8 mouse cellular contexts compared by ENCODE assay signal in the genomic region with DNA sequence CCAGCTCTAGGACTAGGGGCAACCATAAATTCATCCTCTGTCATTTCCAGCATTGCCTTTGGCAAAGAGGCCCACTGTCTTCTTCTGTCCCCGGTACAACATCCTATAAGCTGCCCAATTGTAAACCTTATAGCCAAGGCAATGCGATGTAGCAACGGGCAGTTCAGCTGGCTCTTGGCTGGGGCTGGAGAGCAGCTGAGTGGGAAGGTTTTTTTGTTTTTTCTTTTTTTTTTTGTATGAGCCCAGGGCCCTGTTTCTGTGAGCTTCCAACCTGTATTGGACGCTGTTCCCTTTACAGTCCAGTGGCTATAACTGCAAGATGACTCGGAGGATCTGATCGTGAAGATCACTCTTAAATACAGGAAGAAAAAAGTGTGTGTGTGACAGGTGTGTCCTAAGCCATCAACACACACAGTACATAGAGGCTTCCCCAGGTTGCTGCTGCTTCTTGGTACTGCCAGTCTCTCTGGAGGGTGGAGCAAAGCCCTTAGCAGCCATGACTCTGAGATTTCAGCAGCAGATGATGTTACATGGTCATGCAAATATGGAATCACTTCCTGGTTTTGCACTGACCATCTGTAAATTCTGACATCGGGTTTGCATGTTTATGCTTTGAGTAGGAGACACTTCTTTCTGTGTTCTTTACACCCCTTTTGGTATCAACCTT. TPM values are rescaled to one million over a fixed set of nuclear protein-coding genes. Genes with fewer than 3 reads are reported as not detected.
A peak's percentile ranks its signal among the peaks of the same experiment; 100 is the strongest.
DNase-seq lines count a peak whose midpoint lies in the region; ATAC-seq and TF ChIP-seq lines count a peak whose summit lies in the region.

No protein-coding gene starts in this region.

- 43% methylated on average over 7 of the region's 7 CpGs for WGBS in limb, embryonic 11.5 days

- peak; percentile 21 for ATAC-seq in limb, embryonic 11.5 days (ENCODE audit: insufficient number of reproducible peaks, low FRiP score, low TSS enrichment, low read depth)

- DNase-seq in embryo, embryonic 11 days, result peak; percentile 7
- DNase-seq in embryo, embryonic 10.5 days (ENCODE audit: low spot score), result no peak
- DNase-seq in right cerebral cortex, postnatal 14 days, result peak; percentile 10
- DNase-seq in right cerebral cortex, postnatal 25 days, result no peak
- no peak for DNase-seq in limb, embryonic 11.5 days (ENCODE audit: low spot score)
- DNase-seq in urinary bladder, adult 18-20 months (ENCODE audit: low spot score in 2 of 2), result no peak

- no peaks in the 10 kb centered on the region for H3K9me3 ChIP-seq in limb, embryonic 11.5 days (ENCODE audit: control insufficient read depth, low read length)

- H3K79me2 ChIP-seq in myocyte (ENCODE audit: control insufficient read depth, insufficient read depth), result no peaks in the 10 kb centered on the region

- H3ac ChIP-seq in myocyte (ENCODE audit: control insufficient read depth, insufficient read length), result peak overlapping the region; percentile 43

- peak overlapping the region; percentile 90 for H3K9ac ChIP-seq in limb, embryonic 11.5 days (ENCODE audit: low read length)

- TF ChIP-seq CTCF in embryonic fibroblast, embryonic 13.5 days (IDR thresholded peaks at IDR 0.05; ENCODE audit: borderline replicate concordance, insufficient read depth, low read length), result no peak

- H3K4me1 ChIP-seq in embryonic fibroblast, embryonic 13.5 days (ENCODE audit: control insufficient read depth, insufficient read depth, low read length), result peaks cover 2% of the 10 kb centered on the region; the same call in 1 of the 2 replicates
- H3K4me1 ChIP-seq in limb, embryonic 11.5 days (ENCODE audit: control insufficient read depth, insufficient read depth, low read length), result 0 out of 2 replicates have a peak, but pooled peaks cover 2% of the 10 kb centered on the region

- H3K27me3 ChIP-seq in limb, embryonic 11.5 days (ENCODE audit: control insufficient read depth, insufficient read depth, low read length), result no peaks in the 10 kb centered on the region
- no peaks in the 10 kb centered on the region for H3K27me3 ChIP-seq in myocyte (ENCODE audit: control insufficient read depth, insufficient read depth, insufficient read length)

- peak overlapping the region; percentile 95 for H3K4me3 ChIP-seq in embryonic fibroblast, embryonic 13.5 days (ENCODE audit: insufficient read depth, low read length)
- H3K4me3 ChIP-seq in limb, embryonic 11.5 days (ENCODE audit: low read depth, low read length), result peak overlapping the region; percentile 78
- peak overlapping the region; percentile 40 for H3K4me3 ChIP-seq in myocyte

- peak overlapping the region; percentile 19; the same call in 1 of the 2 replicates for H3K27ac ChIP-seq in embryonic fibroblast, embryonic 13.5 days (ENCODE audit: insufficient read depth, low read length)
- peak overlapping the region; percentile 92 for H3K27ac ChIP-seq in limb, embryonic 11.5 days (replicated peaks; ENCODE audit: low read depth, low read length)

- TF ChIP-seq POLR2A in embryonic fibroblast, embryonic 13.5 days (IDR thresholded peaks at IDR 0.05; ENCODE audit: low read depth, low read length), result no peak
- TF ChIP-seq POLR2A in myocyte (IDR thresholded peaks at IDR 0.05; ENCODE audit: insufficient read length, low read depth), result no peak

- no peaks in the 10 kb centered on the region for H3K36me3 ChIP-seq in limb, embryonic 11.5 days (ENCODE audit: control insufficient read depth, insufficient read depth, low read length)
- H3K36me3 ChIP-seq in myocyte (ENCODE audit: control insufficient read depth, insufficient read depth), result no peaks in the 10 kb centered on the region

- peak overlapping the region; percentile 67 for H3K4me2 ChIP-seq in limb, embryonic 11.5 days (ENCODE audit: low read depth, severe bottlenecking)
- H3K4me2 ChIP-seq in myocyte (ENCODE audit: low read depth), result peak overlapping the region; percentile 76

TF ChIP-seq in myocyte, 11 proteins besides CTCF, POLR2A, EP300 and RAD21:
- TF ChIP-seq SRF (IDR thresholded peaks at IDR 0.05; ENCODE audit: control insufficient read depth, insufficient read length, low read depth) (no peak), MYOG (IDR thresholded peaks at IDR 0.05; ENCODE audit: control insufficient read depth in 1 of 3, insufficient read depth in 1 of 3, insufficient read length in 2 of 3, low read depth in 2 of 3) (no peak)
TF ChIP-seq in myocyte: peak in this region for 0.

RNA-seq across cellular contexts. Expression of a gene that starts 0.6 kb away (rescaled TPM):
- polyA plus RNA-seq in embryonic fibroblast, embryonic 13.5 days (2011; ENCODE audit: insufficient read length, low read depth, missing spikeins), result 12.1 and 17.4 TPM in 2 replicates
- polyA plus RNA-seq in limb, embryonic 11.5 days (2014; fragmentation: Nextera tagmentation; extraction: Ambion mirVana), result 9.2 and 9.4 TPM in 2 replicates
- polyA plus RNA-seq in myocyte (2012; fragmentation: generic; extraction: Trizol), result 2.7 TPM

RNA-seq across cellular contexts. Expression of a gene that starts 38.9 kb away (rescaled TPM):
- 2.7 and 3.6 TPM in 2 replicates for polyA plus RNA-seq in embryonic fibroblast, embryonic 13.5 days (2011; ENCODE audit: insufficient read length, low read depth, missing spikeins)
- polyA plus RNA-seq in limb, embryonic 11.5 days (2014; fragmentation: Nextera tagmentation; extraction: Ambion mirVana), result 1.1 and 1.8 TPM in 2 replicates
- polyA plus RNA-seq in myocyte (2012; fragmentation: generic; extraction: Trizol), result 0.02 TPM

Comparison
In these comparisons a context has a peak if more than half of its experiments do, and no peak if none do; other contexts are left out.
1. DNase-seq: peak in embryo, embryonic 11 days (single experiment) and right cerebral cortex, postnatal 14 days (single experiment); none in embryo, embryonic 10.5 days (single experiment), right cerebral cortex, postnatal 25 days (single experiment), limb, embryonic 11.5 days (single experiment) and urinary bladder, adult 18-20 months (0 of 2).
2. H3K4me3 ChIP-seq: peak in every context shown above with its lines; median percentile 95 in embryonic fibroblast, embryonic 13.5 days; 78 in limb, embryonic 11.5 days; 40 in myocyte.